Mouse (Mus musculus): Measurements from ENCODE around the gene Hcfc1.

DNA sequence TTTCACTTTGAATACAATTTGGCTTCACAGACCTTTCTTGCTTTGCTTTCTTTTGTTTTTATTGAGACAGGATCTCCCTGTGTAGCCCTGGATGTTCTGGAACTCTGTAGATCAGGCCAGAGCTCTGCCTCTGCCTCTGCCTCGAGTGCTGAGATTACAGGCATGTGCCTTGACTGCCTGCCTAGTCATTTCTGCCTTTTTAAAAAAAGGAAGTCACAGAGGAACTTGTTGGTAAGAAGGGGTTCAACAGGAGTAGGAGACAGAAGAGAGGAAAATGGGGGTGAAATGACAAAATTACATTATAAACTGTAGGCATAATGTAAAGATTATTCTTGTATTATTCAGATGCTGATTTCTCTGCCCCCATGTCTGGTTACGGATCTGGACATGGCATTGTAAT is 37.5 kb upstream of the Hcfc1 start:
- TF ChIP-seq CTCF (conservative IDR thresholded peaks at IDR 0.05; ENCODE audit: insufficient read depth, insufficient read length, low read depth, low read length) (no peak), POLR2A (IDR thresholded peaks at IDR 0.05; ENCODE audit: low read depth, low read length) (no peak)
